Mouse (Mus musculus) small intestine, adult 2 months (tissue): ENCODE measurements at regions not wholly inside any gene's neighbourhood (a gene's known extent, or its start where the extent isn't known, plus 50 kb on each side); places are given as distances from the start of the nearest gene placed in this dataset.

Experiments used
- CTCF ChIP-seq: fragments of 200-500 bp; IDR thresholded peaks from 2 replicates; pipeline ENCODE4 v1.5.1; 2012; ENCODE audit warnings: low read depth, mild to moderate bottlenecking, control low read depth, inconsistent platforms, low read length, moderate library complexity, mixed read lengths; ENCODE audit not compliant: insufficient replicate concordance, insufficient read length; ENCODE audit errors: extremely low read depth
- POLR2A ChIP-seq: fragments of 200-500 bp; IDR thresholded peaks from 2 replicates; pipeline ENCODE4 v1.6.1; 2012; ENCODE audit warnings: low read depth, mild to moderate bottlenecking, control low read depth, inconsistent platforms, low read length, moderate library complexity

- TF ChIP-seq POLR2A (no peak), CTCF (no peak)
Measured at GRCm38 (mm10) chr16:50747698-50748097, 156.7 kb upstream of the Ccdc54 start.
